Mouse (Mus musculus) heart, adult 2 months (tissue): ENCODE data around the gene Col6a1.

Experiments
- CTCF ChIP-seq: fragments of 200-600 bp; IDR thresholded peaks from 2 replicates; pipeline ENCODE4 v1.8.1; 2022; ENCODE audit warnings: antibody characterized with exemption, mild to moderate bottlenecking, moderate library complexity
- EP300 ChIP-seq: fragments of 200-500 bp; IDR thresholded peaks from 2 replicates; pipeline ENCODE4 v1.6.1; 2011; ENCODE audit warnings: low read depth, low read length, control low read depth; ENCODE audit not compliant: insufficient read depth

GRCm38 (mm10) chr10:76683977-76684376, 42.0 kb downstream of the Col6a1 start:
- TF ChIP-seq EP300 = no peak
- TF ChIP-seq CTCF = no peak
